Mouse (Mus musculus) lung, postnatal 36 days (tissue): ENCODE data around the gene Bcar3.

ENCODE experiments used
- DNase-seq: peaks from one replicate; pipeline ENCODE4 v3.0.0; 2022; ENCODE audit warnings: mixed read lengths

The Bcar3 gene

DNA sequence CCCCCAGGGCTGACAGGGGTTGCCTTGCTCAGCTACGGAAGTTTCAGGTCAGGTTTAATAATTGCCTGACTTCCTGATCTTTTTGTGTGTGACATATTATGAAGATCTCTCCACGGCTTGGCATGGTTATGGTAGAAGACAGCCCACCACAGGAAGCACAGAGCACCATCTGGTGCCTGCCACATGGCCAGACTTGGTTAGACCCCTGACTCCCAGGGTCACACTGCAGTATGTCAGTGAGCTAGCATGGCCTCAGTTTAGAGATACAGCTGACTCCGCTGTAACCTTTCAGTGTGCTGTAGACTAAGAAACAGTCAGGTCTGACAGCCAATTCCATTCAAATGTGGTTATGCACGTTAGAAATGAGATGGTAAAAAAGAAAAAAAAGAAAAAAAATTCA lies 223.8 kb downstream of the Bcar3 start:
- DNase-seq: no peak

DNA sequence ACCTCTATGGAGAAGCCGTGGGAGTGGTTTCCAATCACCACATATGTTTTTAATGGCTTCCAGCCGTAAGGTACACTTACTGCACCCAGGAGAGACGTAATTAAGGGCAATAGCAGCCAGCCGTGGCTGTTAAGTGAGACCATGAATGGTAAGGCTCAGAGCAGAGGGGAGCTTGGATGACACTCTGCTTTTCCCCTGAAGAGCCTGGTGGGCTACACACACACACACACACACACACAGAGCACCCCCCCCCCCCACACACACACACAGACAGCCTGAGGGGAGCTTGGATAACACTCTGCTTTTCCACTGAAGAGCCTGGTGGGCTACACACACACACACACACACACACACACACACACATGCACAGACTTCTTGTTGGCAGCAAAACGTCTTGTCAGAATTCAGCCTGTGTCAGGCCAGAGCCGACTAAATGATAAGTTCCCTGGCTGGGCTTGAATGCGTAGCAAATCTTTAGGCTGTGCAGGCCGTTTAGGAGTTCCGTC lies 224.3 kb downstream of the Bcar3 start:
- no peak for DNase-seq

DNA sequence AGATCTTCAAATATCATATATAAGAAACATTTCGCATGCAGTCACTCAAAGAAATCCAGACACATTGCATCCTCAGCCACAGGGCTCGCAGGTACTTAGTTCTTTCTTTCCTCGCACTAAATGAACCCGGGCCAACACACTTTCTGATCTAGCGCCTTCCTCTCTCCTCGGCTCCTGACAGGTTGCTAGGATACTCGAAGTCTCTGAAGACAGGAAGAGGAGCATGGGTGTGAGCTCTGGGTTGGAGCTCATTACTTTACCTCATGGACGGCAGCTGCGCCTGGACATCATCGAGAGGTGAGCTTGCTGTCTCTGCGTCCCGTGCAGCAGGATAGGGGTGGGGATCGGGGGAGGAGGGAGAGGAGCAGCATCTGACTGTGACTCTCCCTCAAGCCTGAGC lies 225.1 kb downstream of the Bcar3 start:
- DNase-seq: no peak

DNA sequence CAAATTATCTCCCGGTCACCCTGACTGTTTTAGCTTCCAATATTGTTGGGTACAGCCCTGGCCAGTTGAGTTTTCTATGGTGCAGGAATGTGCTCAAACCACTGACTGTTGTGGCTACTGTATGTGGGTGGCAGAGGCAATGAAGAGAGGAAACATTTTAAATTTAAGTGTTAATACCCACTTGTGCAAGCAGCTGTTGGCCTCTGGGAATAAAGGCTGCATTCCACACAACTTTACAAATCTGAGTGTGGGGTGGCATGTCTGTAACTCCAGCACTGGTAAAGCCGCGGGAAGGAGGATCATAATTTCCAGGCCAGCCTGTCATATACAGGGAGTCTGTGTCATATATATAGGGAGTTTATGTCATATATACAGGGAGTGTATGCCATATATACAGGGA lies 226.4 kb downstream of the Bcar3 start:
- no peak for DNase-seq

DNA sequence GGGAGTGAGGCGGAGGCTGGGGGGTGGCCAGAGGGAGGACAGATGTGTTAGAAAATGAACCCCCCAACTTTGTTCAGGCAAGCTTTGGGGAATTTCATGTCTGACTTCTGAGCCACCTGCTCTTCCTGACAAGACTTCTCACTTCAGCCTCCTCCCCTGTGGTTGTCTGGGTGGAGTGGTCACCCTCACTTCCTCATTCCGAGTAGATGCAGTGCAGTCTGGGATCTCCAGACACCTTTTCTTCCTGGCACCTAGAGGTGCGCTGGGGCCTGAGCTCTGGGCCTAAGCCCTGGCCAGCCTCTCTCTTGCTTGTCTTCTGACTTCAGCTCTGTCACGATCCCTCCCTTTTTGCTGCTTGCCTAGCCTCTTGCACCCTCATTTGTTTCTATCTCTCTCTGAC lies 226.9 kb downstream of the Bcar3 start:
- peak; percentile 30 for DNase-seq

DNA sequence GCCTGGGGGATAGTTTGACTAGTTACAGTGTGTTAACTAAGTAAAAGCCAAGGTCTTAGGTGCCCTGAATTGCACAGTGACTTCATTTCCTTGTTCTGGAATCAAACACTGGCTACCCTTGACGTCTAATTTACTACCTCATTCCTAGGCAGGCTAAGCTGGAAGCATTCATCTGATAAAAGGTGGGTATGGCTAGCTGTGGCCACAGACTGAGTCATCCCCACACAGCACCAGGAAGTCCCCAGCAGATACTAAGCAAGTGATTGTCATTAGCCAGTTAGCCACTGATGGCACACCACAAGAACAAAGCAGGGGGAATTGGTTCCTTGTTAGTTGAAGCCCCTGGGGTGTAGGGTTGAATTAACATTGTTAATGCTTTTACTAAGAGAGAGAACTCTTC lies 227.4 kb downstream of the Bcar3 start:
- no peak for DNase-seq

DNA sequence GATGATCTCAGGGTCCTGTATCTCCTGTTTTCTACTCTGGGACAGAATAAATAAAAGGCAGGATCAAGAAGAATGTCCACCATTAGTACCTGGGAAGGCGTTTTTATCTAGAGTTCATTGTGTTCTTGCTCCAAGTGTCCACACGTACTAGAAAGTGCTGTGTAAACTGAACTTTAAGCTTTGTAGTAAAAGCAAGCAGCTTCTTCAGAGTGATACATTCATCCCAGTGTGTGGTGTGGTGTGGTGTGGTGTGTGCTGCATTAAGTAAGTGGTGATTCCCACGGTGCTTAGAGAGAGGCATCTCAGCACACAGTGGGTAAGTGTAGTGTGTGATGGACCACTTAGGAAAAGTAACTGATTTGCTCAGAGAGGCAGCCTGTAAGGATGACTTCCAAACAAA lies 234.5 kb downstream of the Bcar3 start:
- no peak for DNase-seq

DNA sequence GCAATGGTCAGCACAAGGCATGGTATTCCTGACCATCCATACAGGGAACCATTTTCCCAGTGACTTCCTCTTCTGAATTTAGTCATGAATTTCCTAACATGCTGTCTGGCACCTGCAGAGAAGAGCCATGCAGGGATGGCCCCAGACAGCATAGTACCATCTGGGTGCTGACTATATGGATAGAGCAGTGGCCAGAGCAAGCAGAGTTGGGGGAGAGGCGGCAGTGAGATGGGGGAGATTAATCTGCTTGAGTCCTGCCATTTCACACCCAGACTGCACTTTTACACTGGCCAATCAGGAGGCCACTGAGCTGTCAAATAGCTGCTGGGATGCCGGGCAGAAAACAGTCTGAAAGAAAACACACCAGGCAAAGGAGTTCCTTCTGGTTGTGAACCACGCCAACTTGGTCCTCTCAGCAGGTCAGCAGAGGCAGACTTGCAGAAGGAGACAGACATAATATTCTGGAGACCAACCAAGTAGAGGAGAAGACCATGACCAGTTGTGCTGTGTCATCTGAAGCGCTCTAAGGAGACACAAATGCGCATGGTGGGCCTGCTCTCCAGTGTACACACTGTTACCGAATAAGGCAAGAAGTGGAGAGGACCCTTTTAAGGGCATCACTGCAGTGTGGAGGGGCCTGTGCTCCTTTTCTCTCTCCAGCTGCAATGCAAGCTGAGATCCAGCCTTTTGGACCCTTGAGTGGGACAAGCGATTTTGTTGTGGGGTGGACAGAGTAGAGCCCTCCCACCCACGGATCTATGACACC lies 242.2 kb downstream of the Bcar3 start:
- DNase-seq: no peak

DNA sequence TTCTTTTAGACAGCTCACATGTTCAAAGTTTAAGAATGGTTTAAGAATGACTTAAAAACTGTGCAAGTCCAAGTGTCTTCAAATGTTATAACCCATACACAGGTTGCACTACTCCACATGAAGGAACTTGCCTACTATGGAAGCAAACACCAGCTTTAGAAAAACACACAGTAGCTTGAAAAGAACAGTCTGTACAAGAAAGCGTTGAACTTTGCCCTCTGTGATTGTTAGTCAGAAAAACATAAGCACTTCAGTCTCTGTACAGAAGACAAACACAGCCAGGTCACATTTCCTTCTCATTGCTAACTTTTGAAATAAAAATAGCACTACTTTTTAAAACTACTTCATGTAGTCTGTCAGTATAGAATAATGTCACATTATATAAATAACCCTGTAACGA lies 244.9 kb downstream of the Bcar3 start:
- DNase-seq: no peak

DNA sequence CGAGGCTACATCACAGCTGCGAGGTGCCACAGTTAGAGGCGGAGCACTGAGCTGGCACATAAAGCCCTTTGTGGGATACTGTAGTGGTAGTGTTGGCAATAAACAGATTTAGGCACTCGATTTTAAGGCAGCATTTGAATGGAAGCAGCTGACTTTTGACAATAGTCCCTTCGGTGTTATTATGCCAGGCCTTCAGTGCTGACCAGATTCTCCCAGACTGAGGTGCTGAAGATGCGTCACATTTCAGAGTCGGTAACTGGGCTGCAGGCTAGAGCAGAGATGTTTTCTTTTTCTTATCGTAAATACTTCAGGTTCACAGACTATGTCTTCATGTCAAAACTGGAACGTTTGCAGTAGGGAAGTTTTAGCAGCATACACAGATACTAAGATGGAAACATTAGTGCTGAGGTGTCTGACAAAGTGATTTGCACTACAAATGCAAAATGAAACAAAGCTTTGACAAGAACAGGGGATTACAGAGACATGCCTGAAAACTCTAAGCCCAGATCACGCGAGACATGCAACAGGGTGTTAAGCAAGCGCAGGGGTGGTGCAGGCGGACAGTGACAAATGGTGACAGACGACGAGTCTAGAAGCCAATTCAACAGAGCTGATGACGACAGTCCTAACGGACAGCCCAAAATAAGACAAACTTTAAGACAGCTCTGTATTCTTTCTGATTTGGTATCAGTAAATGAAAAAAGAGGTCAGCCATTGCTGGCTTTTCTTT lies 246.2 kb downstream of the Bcar3 start:
- no peak for DNase-seq

DNA sequence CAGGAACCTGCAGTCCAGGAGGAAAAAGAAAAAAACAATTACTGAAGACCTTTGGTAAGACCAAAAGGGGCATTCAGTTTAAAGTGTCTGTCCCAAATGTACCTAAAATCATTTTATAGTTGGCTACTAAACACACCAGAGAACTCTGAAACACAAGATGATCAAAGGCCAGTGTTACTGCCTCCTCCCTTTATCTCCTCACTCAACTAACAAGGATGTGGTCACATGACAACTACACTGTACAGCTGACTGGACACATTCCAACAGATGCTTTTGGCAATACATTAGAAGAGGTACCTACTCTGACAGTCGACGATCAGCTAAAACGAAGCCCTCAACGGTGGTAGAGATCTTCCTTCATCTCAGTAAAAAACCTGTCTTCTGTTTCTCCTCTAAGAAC lies 247.0 kb downstream of the Bcar3 start:
- no peak for DNase-seq

DNA sequence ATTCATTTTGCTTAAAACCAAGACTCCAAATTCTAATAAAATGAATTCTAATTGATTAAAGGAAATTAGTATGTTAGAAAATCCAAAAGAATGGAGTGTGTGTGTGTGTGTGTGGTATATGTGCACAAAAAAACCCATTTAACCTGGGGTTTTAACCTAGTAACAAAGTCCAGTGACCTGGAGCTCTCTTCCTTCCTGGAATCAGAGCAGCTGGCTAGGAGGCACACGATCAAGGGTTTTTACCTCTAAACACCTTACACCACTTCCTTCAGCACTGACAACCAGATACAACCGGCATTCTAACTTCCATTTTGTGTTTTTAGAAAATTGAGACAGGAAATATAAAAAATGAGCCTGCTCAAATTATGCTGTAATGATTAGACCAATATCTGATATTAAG lies 251.4 kb downstream of the Bcar3 start:
- DNase-seq: no peak

DNA sequence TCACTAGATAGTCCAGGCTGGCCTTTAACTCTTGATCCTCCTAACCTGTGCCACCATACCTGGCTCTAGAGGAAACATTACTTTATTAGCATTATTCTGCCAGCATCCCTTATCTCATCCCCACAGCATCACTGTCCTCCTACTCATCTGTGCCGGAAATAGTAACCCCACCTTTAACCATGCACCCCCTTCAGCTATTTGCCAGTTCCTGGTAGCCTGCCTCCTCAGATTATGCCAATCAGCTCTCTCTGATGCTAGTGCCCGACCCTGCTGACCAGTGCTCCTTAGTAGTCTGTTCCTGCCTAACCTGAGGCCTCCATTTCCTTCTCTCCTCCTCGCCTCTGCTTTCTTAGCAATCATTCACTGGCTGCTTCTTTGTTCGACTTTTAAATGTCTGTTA lies 253.5 kb downstream of the Bcar3 start:
- no peak for DNase-seq

DNA sequence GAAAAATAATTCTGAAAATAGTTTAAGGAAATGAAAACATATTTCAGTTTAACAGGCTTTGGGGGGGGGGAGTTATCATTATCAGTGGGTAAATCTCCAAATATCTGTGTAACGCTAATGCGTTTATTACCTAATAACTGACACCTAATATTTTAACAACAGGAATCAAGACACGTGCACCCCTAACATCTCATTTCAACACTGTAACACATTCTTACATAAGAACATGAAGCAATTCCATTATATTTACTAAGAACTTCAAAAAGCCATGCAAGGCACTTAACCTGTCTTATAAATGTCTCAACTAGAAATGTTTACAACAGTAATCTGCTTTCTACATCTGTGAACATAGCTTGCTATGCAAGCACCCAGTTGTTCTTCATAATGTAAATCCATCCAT lies 257.2 kb downstream of the Bcar3 start:
- DNase-seq: peak; percentile 17

DNA sequence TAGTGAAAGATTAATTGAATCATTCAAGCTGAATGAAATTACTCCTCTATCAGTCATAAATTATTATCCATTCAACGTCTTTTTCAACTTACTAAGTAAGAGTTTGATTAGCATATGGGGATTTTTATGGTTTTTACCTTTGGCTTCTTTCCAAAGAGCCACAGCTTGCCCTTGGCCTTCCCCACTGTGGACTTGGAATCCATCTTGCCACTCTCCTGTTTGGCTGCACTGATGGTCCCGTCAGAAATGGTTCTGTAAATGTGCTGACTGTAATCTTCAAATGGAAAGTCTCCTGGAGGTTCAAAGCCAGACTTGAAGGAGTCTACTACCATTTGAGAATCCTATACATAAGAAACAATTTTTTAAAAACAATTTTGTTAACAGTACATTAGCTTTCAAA lies 263.8 kb downstream of the Bcar3 start:
- DNase-seq: no peak

DNA sequence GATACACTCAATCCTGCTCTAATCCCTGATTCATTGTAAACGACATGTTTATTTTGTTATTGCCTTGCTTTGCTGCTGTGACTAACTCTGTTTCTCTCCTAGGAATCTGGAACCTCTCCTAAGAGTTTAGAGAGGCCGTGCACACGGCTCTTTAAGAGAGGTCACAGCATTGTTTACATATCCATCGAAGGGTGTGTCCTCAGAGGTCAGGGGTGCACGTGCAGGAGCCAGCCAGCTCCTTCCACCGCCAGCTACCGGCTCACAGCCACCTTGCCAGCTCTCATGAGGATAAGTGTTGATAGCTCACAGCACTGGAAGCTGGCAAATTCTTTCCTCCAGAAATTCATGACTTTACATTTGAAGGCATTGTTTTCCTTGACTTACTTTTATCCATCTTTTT lies 271.3 kb downstream of the Bcar3 start:
- DNase-seq: peak; percentile 71

DNA sequence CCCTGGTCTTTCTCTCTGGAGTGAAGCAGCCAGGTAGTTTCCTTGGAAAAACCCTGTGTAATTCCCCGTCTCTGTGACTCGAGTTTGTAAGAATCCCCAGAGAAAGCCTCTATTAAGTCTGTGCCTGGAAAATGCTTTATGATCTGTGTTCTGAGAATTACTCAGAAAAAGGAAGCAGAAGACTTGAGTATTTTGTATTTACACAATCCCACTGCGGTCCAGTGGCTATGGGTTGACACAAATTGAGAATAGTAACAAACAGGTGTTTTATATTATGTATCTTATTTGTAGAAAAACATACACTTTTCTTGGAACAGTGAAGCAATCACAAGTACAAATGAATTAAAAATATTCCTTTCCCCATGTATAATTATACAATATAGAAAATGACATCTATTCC lies 272.2 kb downstream of the Bcar3 start:
- DNase-seq: peak; percentile 15

DNA sequence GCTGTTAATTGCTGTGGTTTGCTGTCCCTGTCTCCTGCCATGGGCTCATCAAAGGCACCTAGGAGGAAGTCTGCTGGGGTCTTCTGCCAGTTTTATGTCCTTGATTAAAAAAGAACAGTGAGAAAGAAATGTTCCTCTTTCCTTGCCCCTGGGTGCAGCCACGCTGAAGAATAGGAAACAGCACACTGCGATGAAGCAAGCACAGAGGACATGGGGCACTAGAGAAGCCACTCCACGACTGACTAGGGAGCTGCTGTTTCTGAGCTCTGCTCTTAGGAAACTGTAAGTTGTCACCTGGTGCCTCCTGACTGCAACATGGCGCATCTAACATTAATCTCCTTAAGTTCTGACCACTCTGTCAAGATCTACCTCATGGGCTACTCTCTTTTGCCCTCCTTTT lies 272.6 kb downstream of the Bcar3 start:
- peak; percentile 37 for DNase-seq

DNA sequence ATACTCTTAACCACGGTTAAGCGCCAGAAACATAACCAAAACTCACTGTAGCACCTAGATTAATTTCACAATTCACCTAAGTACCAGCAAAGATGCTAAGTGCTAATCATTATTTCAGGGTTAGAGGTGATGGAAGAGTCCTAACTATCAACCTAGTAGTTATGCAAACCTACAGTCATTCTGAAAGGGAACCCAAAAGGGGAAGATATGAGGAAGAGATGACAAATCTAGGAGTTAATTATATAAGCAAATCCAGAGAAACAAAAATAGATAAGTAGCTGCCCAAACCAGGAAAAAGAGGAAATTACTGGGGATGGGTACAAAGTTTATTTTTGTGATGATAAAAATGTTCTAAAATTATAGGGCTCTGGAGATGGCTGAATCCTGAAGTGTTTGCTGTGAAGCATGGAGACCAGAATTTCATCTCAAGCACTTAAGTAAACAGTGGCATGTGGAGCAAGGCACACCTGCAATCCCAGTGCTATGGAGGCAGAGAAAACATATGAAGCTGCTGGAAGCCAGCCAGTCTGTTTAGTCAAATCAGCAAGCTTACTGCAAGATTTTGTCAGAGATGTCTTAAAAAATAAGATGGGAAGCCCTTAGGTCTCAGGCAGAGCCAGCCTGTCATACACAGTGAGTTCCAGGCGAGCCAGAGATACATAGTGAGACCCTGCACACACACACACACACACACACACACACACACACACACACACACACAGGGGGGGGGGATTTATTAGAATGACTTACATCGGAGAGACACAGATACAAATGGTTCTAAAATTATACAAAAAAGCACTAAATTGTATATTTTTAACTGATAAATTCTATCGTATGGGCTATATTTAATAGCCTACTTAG lies 279.7 kb downstream of the Bcar3 start:
- peak; percentile 44 for DNase-seq

DNA sequence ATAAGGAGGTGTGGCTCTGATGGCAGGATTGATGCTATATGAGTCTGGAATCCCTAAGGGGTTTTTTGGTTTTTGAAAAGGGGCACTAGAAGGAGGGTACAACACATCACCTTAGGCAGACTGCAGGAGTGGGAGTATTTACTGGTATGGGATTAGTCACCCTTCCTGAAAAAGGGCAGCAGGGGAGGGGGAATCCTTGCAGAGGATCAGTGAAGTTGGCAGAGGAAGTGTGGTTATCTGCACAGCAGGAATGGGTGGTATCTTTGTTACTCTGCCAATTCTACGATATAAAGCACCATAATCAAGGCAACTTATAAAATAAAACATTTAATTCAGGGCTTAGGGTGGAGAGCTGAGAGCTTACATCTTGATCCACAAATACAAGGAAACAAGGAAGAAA lies 281.0 kb downstream of the Bcar3 start:
- DNase-seq: no peak

DNA sequence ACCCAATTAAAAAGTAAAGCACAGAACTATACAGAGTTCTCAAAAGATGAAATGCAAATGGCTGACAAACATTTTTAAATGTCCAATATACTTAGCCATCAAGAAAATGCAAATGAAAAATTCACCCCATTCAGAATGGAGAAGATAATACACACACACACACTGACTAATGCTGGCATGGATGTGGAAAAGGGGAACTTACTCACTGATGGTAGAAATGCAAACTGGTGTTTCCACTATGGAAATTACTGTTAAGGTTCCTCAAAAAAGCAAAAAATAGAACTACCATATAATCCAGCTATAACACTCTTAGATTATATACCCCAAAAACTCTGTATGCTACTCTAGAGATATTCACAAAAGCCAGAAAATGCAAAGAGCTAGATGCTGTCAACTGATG lies 283.4 kb downstream of the Bcar3 start:
- no peak for DNase-seq
